Mouse (Mus musculus): Measurements from ENCODE around the gene Mrpl45. TPM values are rescaled to one million over a fixed set of nuclear protein-coding genes. Genes with fewer than 3 reads are reported as not detected.

Gene Mrpl45
- total RNA-seq, 2 experiments from 2014 or later, result 34.1 to 50.7 TPM

DNA sequence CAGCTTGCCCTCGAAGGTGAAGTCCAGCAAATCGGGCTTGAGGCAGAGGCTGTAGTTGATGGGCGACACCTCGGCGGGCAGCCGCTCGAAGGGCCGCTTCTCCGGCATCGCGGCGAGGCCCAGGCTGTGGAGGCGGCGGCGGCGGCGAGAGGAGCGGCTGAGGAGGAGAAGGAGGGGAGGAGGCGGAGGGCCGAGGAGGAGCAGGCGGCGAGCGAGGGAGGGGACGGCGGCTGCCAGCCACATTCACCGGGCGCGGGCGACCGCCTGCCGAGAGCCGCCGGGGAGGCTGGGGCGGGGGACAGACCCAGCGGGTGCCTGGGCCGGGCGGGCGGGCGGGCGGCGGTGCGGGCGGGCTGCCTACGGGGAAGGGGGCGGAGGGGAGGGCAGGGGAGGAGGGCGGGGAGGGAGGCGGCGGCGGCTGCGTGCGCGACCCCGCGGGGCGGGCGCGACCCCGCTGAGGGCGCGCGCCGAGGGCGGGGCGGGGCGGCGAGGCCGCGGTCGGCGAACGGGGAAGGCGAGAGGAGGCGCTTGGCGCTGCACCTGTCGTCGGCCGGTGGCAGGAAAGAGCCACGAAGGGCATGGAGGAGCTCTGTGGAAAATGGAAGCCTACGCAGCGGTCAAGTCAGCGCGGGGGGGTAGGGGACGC, 35.2 kb upstream of the Mrpl45 start, which contains the start of gene Npepps:
Gene Npepps, minus strand, starts transcription at position 423 of the 646 bp plus-strand sequence.
- no peak for TF ChIP-seq CTCF (IDR thresholded peaks at IDR 0.05)
- DNase-seq, result peak; percentile 90
- peak within 1 kb of the TSS; percentile 98 for H3K27ac ChIP-seq
- intact Hi-C loops (cut with DNase I), result loop anchor here (2.0 kb wide), 1 partner anchor 30 kb away; no protein-coding TSS in a partner anchor
- peak within 1 kb of the TSS; percentile 85 for H3K4me3 ChIP-seq

DNA sequence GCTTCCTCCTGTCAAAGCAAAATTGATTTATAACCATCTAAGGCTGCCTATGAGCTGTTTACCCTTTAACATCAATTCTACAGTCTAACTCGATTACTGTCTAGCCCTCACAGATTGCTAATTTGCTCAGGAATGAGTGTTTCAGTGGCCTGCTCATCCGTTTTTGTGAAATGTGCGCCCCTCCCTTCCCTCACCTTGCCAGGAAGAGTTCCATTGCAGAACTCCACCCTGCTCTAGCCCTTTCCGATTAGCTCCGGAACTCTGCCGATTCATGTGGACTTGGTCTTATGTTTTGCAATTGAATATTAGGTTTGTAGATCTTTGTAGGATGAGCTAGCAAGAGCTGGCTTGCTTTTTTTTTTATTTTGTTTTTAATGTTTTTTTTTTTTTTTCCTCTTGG, 33.3 kb upstream of the Mrpl45 start:
- DNase-seq, result no peak
- no peak overlapping the region for H3K4me3 ChIP-seq
- H3K27ac ChIP-seq, result no peak overlapping the region
- no peak for TF ChIP-seq CTCF (IDR thresholded peaks at IDR 0.05)
- intact Hi-C loops (cut with DNase I), result no loop called here

GRCm38 (mm10) chr11:97284854-97285253, 30.7 kb upstream of the Mrpl45 start:
- intact Hi-C loops (cut with DNase I), result no loop called here
- Histone ChIP-seq H3K4me3 (no peak overlapping the region), H3K27ac (no peak overlapping the region)
- no peak for DNase-seq
- no peak for TF ChIP-seq CTCF (IDR thresholded peaks at IDR 0.05)

GRCm38 (mm10) chr11:97285852-97286775, 29.4 kb upstream of the Mrpl45 start:
- DNase-seq, result no peak
- Histone ChIP-seq H3K27ac (no peak overlapping the region), H3K4me3 (no peak overlapping the region)
- no peak for TF ChIP-seq CTCF (IDR thresholded peaks at IDR 0.05)
- intact Hi-C loops (cut with DNase I), result no loop called here

DNA sequence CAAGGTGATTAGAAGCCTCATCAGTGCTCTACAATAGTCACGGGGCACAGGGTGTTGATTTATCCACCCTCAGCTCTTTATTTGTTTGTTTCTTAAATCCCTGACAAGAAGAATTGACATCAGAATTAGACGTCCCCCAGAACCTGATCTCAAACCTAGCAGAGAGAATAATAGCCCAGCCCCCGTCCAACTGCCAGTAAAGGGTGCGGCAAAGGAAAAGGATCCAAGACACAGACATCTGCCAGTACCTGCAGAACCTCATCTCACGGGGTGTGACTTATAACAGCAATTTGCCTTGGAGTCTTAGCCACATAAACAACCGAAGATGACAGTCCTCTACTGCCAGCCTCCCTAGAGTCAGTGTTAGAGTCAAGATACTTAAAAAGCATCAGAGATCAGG, 28.5 kb upstream of the Mrpl45 start:
- intact Hi-C loops (cut with DNase I), result no loop called here
- no peak overlapping the region for H3K27ac ChIP-seq
- no peak for TF ChIP-seq CTCF (IDR thresholded peaks at IDR 0.05)
- no peak overlapping the region for H3K4me3 ChIP-seq
- DNase-seq, result no peak

DNA sequence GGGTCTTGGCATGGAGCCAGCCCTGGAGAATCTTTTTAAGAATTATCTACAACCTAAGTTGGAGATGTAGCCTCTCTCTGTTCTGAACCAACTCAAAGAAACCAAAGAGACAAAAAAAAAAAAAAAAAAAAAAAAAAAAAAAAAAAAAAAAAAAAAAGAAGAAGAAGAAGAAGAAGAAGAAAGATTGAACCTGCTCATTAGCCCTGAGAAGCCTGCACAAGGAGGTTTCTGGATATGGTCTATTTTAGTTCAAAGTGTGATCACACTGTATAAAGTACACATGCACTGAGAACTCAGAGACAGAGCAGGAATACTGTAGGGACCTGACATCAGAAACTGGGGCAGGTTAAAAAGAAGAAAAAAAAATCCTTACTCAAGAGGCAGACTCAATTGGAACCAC, 27.9 kb upstream of the Mrpl45 start:
- H3K4me3 ChIP-seq, result no peak overlapping the region

GRCm38 (mm10) chr11:97289276-97290230, 26.0 kb upstream of the Mrpl45 start:
- intact Hi-C loops (cut with DNase I), result no loop called here
- no peak for TF ChIP-seq CTCF (IDR thresholded peaks at IDR 0.05)
- Histone ChIP-seq H3K27ac (peak overlapping the region; percentile 83), H3K4me3 (no peak overlapping the region)
- DNase-seq, result peak; percentile 80

More for the DNA sequence above, 27.9 kb upstream of the Mrpl45 start:
- TF ChIP-seq CTCF (IDR thresholded peaks at IDR 0.05), result no peak
- no peak for DNase-seq
- intact Hi-C loops (cut with DNase I), result no loop called here
- H3K27ac ChIP-seq, result no peak overlapping the region

DNA sequence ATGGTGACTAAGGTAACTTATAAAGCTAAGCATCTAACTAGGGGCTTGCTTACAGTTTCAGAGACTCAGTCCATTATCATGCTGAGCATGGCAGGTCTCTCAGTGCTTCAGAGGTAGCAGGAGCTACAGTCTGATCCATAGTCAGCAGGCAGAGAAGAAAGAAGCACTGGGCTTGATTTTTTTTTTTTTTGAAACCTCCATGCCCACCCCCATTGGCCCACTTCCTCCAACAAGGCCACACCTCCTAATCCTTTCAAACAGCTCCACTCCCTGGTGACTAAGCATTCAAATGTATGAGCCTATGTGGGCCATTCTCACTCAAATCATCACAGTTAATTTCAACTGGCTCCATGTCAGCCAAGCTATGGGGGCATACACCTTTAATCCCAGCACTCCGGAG, 22.8 kb upstream of the Mrpl45 start:
- H3K27ac ChIP-seq, result no peak overlapping the region
- intact Hi-C loops (cut with DNase I), result no loop called here
- no peak for TF ChIP-seq CTCF (IDR thresholded peaks at IDR 0.05)
- H3K4me3 ChIP-seq, result no peak overlapping the region
- no peak for DNase-seq

GRCm38 (mm10) chr11:97296542-97296941, 19.0 kb upstream of the Mrpl45 start:
- no peak overlapping the region for H3K27ac ChIP-seq
- intact Hi-C loops (cut with DNase I), result no loop called here
- no peak for TF ChIP-seq CTCF (IDR thresholded peaks at IDR 0.05)

GRCm38 (mm10) chr11:97299939-97300338, 15.6 kb upstream of the Mrpl45 start:
- no peak for TF ChIP-seq CTCF (IDR thresholded peaks at IDR 0.05)
- intact Hi-C loops (cut with DNase I), result no loop called here
- Histone ChIP-seq H3K27ac (no peak overlapping the region), H3K4me3 (no peak overlapping the region)
- DNase-seq, result no peak

More at GRCm38 (mm10) chr11:97296542-97296941, 19.0 kb upstream of the Mrpl45 start:
- no peak for DNase-seq
- H3K4me3 ChIP-seq, result no peak overlapping the region

DNA sequence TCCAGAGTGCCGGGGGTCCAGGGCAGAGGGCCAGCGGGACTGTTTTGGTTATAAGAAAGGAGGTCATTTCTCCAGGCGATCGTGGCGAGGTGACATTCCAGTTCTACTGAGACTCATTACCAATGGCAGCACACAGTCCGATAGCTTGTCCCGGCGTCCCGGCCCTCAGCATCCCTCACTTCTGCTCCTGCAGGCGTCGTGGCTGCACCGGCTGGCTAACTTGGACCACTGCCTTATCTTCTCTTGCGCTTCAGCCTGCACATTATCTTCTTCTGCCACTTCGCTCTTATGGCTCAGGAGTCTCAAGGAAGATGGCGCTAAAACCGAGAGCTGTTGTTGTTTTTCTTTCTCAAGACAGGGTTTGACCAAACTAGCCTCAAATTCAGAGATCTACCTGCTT, 14.1 kb upstream of the Mrpl45 start:
- intact Hi-C loops (cut with DNase I), result no loop called here
- TF ChIP-seq CTCF (IDR thresholded peaks at IDR 0.05), result no peak
- H3K27ac ChIP-seq, result peak overlapping the region; percentile 80

GRCm38 (mm10) chr11:97302231-97302781, 13.2 kb upstream of the Mrpl45 start:
- DNase-seq, result peak; percentile 52
- no peak for TF ChIP-seq CTCF (IDR thresholded peaks at IDR 0.05)
- intact Hi-C loops (cut with DNase I), result no loop called here
- H3K4me3 ChIP-seq, result no peak overlapping the region
- H3K27ac ChIP-seq, result peak overlapping the region; percentile 80

More for the DNA sequence above, 14.1 kb upstream of the Mrpl45 start:
- no peak for DNase-seq
- H3K4me3 ChIP-seq, result no peak overlapping the region

Measured in gastrocnemius, adult 2 months (tissue).